Comparison of ENCODE assay signal across 8 mouse cellular contexts in genomic region chr3:86224314-86224563, GRCm38 (mm10). TPM values are rescaled to one million over a fixed set of nuclear protein-coding genes. Genes with fewer than 3 reads are reported as not detected.
DNase-seq lines count a peak whose midpoint lies in the region; ATAC-seq and TF ChIP-seq lines count a peak whose summit lies in the region.

No protein-coding gene starts in this region.

- H3K4me3 ChIP-seq in heart, embryonic 12.5 days, result peak overlapping the region; percentile 87
- peak overlapping the region; percentile 68 for H3K4me3 ChIP-seq in C2C12 (ENCODE audit: insufficient read depth, poor library complexity, severe bottlenecking)
- H3K4me3 ChIP-seq in forebrain, embryonic 13.5 days, result peak overlapping the region; percentile 87
- peak overlapping the region; percentile 97 for H3K4me3 ChIP-seq in liver, embryonic 15.5 days (replicated peaks)

- no peak; the same call in 1 of the 2 replicates for ATAC-seq in heart, embryonic 12.5 days (ENCODE audit: insufficient number of reproducible peaks, low FRiP score)
- no peak for ATAC-seq in forebrain, embryonic 13.5 days
- no peak for ATAC-seq in liver, embryonic 15.5 days (ENCODE audit: insufficient read depth)

- TF ChIP-seq CTCF in C2C12 (IDR thresholded peaks at IDR 0.05; ENCODE audit: control insufficient read depth, insufficient read depth, insufficient read length), result no peak

- peak overlapping the region; percentile 71 for H3ac ChIP-seq in C2C12 (ENCODE audit: control insufficient read depth, insufficient read length, low read depth)

- no peaks in the 10 kb centered on the region for H3K4me1 ChIP-seq in heart, embryonic 12.5 days (replicated peaks)
- peaks cover 5% of the 10 kb centered on the region for H3K4me1 ChIP-seq in forebrain, embryonic 13.5 days
- H3K4me1 ChIP-seq in liver, embryonic 15.5 days (replicated peaks), result peaks cover 21% of the 10 kb centered on the region

- peak overlapping the region; percentile 83 for H3K9ac ChIP-seq in heart, embryonic 12.5 days
- peak overlapping the region; percentile 90 for H3K9ac ChIP-seq in forebrain, embryonic 13.5 days
- peak overlapping the region; percentile 93 for H3K9ac ChIP-seq in liver, embryonic 15.5 days

- DNase-seq in heart, postnatal 4 days, result no peak
- no peak for DNase-seq in adrenal gland, adult 2 months
- DNase-seq in spleen, adult 18-20 months, result no peak
- no peak for DNase-seq in adrenal gland, postnatal 25 days

- no peaks in the 10 kb centered on the region for H3K9me3 ChIP-seq in heart, embryonic 12.5 days (replicated peaks)
- H3K9me3 ChIP-seq in forebrain, embryonic 13.5 days (replicated peaks), result no peaks in the 10 kb centered on the region
- H3K9me3 ChIP-seq in liver, embryonic 15.5 days (replicated peaks), result no peaks in the 10 kb centered on the region

- peaks cover 3% of the 10 kb centered on the region; the same call in 1 of the 2 replicates for H3K36me3 ChIP-seq in heart, embryonic 12.5 days
- H3K36me3 ChIP-seq in C2C12 (ENCODE audit: control insufficient read depth, insufficient read depth), result no peaks in the 10 kb centered on the region
- 0 out of 2 replicates have a peak, but pooled peaks cover 2% of the 10 kb centered on the region for H3K36me3 ChIP-seq in forebrain, embryonic 13.5 days (ENCODE audit: poor library complexity, severe bottlenecking)
- H3K36me3 ChIP-seq in liver, embryonic 15.5 days (replicated peaks), result peaks cover 4% of the 10 kb centered on the region; the same call in 1 of the 2 replicates

- H3K4me2 ChIP-seq in heart, embryonic 12.5 days, result peak overlapping the region; percentile 79
- H3K4me2 ChIP-seq in forebrain, embryonic 13.5 days, result peak overlapping the region; percentile 87
- H3K4me2 ChIP-seq in liver, embryonic 15.5 days, result peak overlapping the region; percentile 97

- no peaks in the 10 kb centered on the region for H3K79me3 ChIP-seq in C2C12 (ENCODE audit: low read depth)

- H3K27me3 ChIP-seq in heart, embryonic 12.5 days (replicated peaks), result no peaks in the 10 kb centered on the region
- no peaks in the 10 kb centered on the region for H3K27me3 ChIP-seq in C2C12 (ENCODE audit: control insufficient read depth, insufficient read depth, insufficient read length)
- peaks cover 6% of the 10 kb centered on the region for H3K27me3 ChIP-seq in forebrain, embryonic 13.5 days
- no peaks in the 10 kb centered on the region for H3K27me3 ChIP-seq in liver, embryonic 15.5 days

- WGBS in heart, embryonic 12.5 days, result 0% methylated on average over 28 of the region's 28 CpGs
- 0% methylated on average over 22 of the region's 28 CpGs for WGBS in forebrain, embryonic 13.5 days
- under 1% methylated on average over 27 of the region's 28 CpGs for whole genome bisulfite sequencing in liver, embryonic 15.5 days (ENCODE audit: insufficient replicate concordance)

- peak overlapping the region; percentile 56 for H3K27ac ChIP-seq in heart, embryonic 12.5 days (ENCODE audit: poor library complexity, severe bottlenecking)
- H3K27ac ChIP-seq in forebrain, embryonic 13.5 days, result peak overlapping the region; percentile 84
- H3K27ac ChIP-seq in liver, embryonic 15.5 days (replicated peaks), result peak overlapping the region; percentile 95

- H3K79me2 ChIP-seq in C2C12 (ENCODE audit: control insufficient read depth, insufficient read depth), result no peaks in the 10 kb centered on the region

TF ChIP-seq in C2C12, 6 proteins besides CTCF, POLR2A, EP300 and RAD21:
- no peak for TF ChIP-seq MAX (IDR thresholded peaks at IDR 0.05)
- TF ChIP-seq CEBPB (IDR thresholded peaks at IDR 0.05; ENCODE audit: low read depth), result no peak
- TF ChIP-seq MYOD1 (IDR thresholded peaks at IDR 0.05; ENCODE audit: control insufficient read depth, insufficient read length, low read depth), result no peak
- no peak for TF ChIP-seq MYOG (IDR thresholded peaks at IDR 0.05; ENCODE audit: control insufficient read depth, extremely low read depth, insufficient read length)
- TF ChIP-seq FOSL1 (IDR thresholded peaks at IDR 0.05; ENCODE audit: insufficient read depth, low read length, poor library complexity, severe bottlenecking), result no peak
- no peak for TF ChIP-seq USF1 (IDR thresholded peaks at IDR 0.05; ENCODE audit: low read depth)

RNA-seq across cellular contexts. Expression of gene Lrba, which starts 0.2 kb away (rescaled TPM):
- 2.4 and 2.9 TPM in 2 replicates for polyA plus RNA-seq in heart, embryonic 12.5 days (2016; fragmentation: Nextera tagmentation; extraction: Ambion mirVana)
- total RNA-seq in heart, postnatal 4 days (2021), result 10 to 100 TPM; 17.7 to 17.8 TPM
- 2.6 TPM for polyA plus RNA-seq in C2C12 (2012; fragmentation: generic; extraction: Trizol)
- 2.1 and 3.0 TPM in 2 replicates for polyA plus RNA-seq in forebrain, embryonic 13.5 days (2015; fragmentation: Nextera tagmentation; extraction: Ambion mirVana)
- 2.4 and 3.2 TPM in 2 replicates for polyA plus RNA-seq in liver, embryonic 15.5 days (2015; fragmentation: Nextera tagmentation; extraction: Ambion mirVana)
- total RNA-seq in adrenal gland, adult 2 months (2021), result 10 to 100 TPM; 28.6 to 36.4 TPM
- polyA plus RNA-seq in adrenal gland, adult 2 months (2012; rRNA removed), result 9.2 and 11.0 TPM in 2 replicates
- total RNA-seq in adrenal gland, postnatal 25 days (2021), result 36.6 and 40.3 TPM in 2 replicates
